Mouse (Mus musculus) CH12.LX (cell line): Measurements from ENCODE around the gene Acot4. TPM values are rescaled to one million over a fixed set of nuclear protein-coding genes. Genes with fewer than 3 reads are reported as not detected.
"Not testable (repeated sequence)": the region's sequence is repeated elsewhere in the genome, so short reads cannot be mapped to it uniquely, and the experiment has no call there.

ENCODE experiments used
- DNase-seq: peaks from one replicate; pipeline ENCODE4 v3.0.0-alpha.2; 2013; ENCODE audit errors: extremely low read depth
- H3K27ac ChIP-seq: 2 replicates; pipeline ENCODE4 v1.5.1; 2012; ENCODE audit warnings: low read depth, mild to moderate bottlenecking, control low read depth, moderate library complexity; ENCODE audit not compliant: insufficient read depth
- H3K27me3 ChIP-seq: replicated peaks from 2 replicates; pipeline ENCODE3; 2012; ENCODE audit warnings: inconsistent platforms
- H3K36me3 ChIP-seq, 2 experiments: replicated peaks in 1 of 2; 2 replicates each; pipeline versions ENCODE3 to v1.6.1; 2012; ENCODE audit warnings: inconsistent platforms in 1 of 2, low read length in 1 of 2, mild to moderate bottlenecking in 1 of 2, mixed read lengths in 1 of 2, moderate library complexity in 1 of 2; ENCODE audit not compliant: control insufficient read depth in 1 of 2, insufficient read depth in 1 of 2
- H3K4me1 ChIP-seq, 2 experiments: 2 replicates each; pipeline ENCODE4 v1.6.1; 2012; ENCODE audit warnings: inconsistent platforms in 1 of 2, moderate library complexity in 1 of 2; ENCODE audit not compliant: insufficient read depth in 2 of 2, control insufficient read depth in 1 of 2
- H3K4me2 ChIP-seq: 2 replicates; pipeline ENCODE4 v1.6.1; 2012; ENCODE audit warnings: low read depth, mild to moderate bottlenecking, control low read depth; ENCODE audit not compliant: poor library complexity, insufficient read depth, severe bottlenecking
- H3K4me3 ChIP-seq, 3 experiments: fragments of 150-350 bp in 1 of 3; sonication (generic) in 1 of 3; replicated peaks in 1 of 3; 2 replicates each; pipeline versions ENCODE3 to v1.5.1; 2011 to 2012; ENCODE audit warnings: low read depth in 2 of 3, low read length in 2 of 3, mild to moderate bottlenecking in 2 of 3, moderate library complexity in 2 of 3, control low read depth in 1 of 3, improper control_type of control experiment in 1 of 3, inconsistent platforms in 1 of 3, mixed read lengths in 1 of 3; ENCODE audit not compliant: poor library complexity in 1 of 3
- H3K79me2 ChIP-seq: replicated peaks from 2 replicates; pipeline ENCODE4 v1.6.1; 2012; ENCODE audit warnings: mild to moderate bottlenecking, moderate library complexity; ENCODE audit not compliant: control insufficient read depth, poor library complexity, insufficient read depth, severe bottlenecking; ENCODE audit errors: extremely low read depth
- H3K9ac ChIP-seq: 2 replicates; pipeline ENCODE4 v1.6.1; 2012; ENCODE audit warnings: low read depth, mild to moderate bottlenecking, control low read depth, moderate library complexity; ENCODE audit not compliant: insufficient read depth
- H3K9me3 ChIP-seq: replicated peaks from 2 replicates; pipeline ENCODE3; 2012; ENCODE audit warnings: low read length, inconsistent platforms, mixed read lengths
- BHLHE40 ChIP-seq: IDR thresholded peaks from 2 replicates; pipeline ENCODE4 v1.6.1; 2011; ENCODE audit warnings: mild to moderate bottlenecking, low read depth, low read length, improper control_type of control experiment
- CTCF ChIP-seq, 2 experiments: IDR thresholded peaks in 1 of 2; conservative IDR thresholded peaks in 1 of 2; 2 replicates each; pipeline ENCODE4 v1.5.1; 2011 to 2012; ENCODE audit warnings: low read depth in 2 of 2, low read length in 2 of 2, improper control_type of control experiment in 1 of 2, inconsistent platforms in 1 of 2, mild to moderate bottlenecking in 1 of 2, moderate library complexity in 1 of 2
- EP300 ChIP-seq: IDR thresholded peaks from 2 replicates; pipeline ENCODE4 v1.6.1; 2011; ENCODE audit warnings: low read length, improper control_type of control experiment
- ETS1 ChIP-seq: conservative IDR thresholded peaks from 2 replicates; pipeline ENCODE4 v1.6.1; 2012; ENCODE audit warnings: low read depth, mild to moderate bottlenecking, inconsistent platforms, low read length, improper control_type of control experiment, moderate library complexity
- IRF4 ChIP-seq: IDR thresholded peaks from 2 replicates; pipeline ENCODE4 v1.6.1; 2014; ENCODE audit warnings: low read depth, mild to moderate bottlenecking, inconsistent platforms, low read length, improper control_type of control experiment
- KAT2A ChIP-seq: IDR thresholded peaks from 2 replicates; pipeline ENCODE4 v1.6.1; 2012; ENCODE audit warnings: low read length, improper control_type of control experiment, inconsistent platforms; ENCODE audit not compliant: insufficient replicate concordance
- NELFE ChIP-seq: IDR thresholded peaks from 2 replicates; pipeline ENCODE4 v1.6.1; 2011; ENCODE audit warnings: low read depth, low read length, improper control_type of control experiment
- PAX5 ChIP-seq: IDR thresholded peaks from 2 replicates; pipeline ENCODE4 v1.6.1; 2012; ENCODE audit warnings: low read length, inconsistent platforms, mixed read lengths
- POLR2AphosphoS2 ChIP-seq: IDR thresholded peaks from 2 replicates; pipeline ENCODE4 v1.6.1; 2011; ENCODE audit warnings: low read depth, low read length, improper control_type of control experiment
- RAD21 ChIP-seq: IDR thresholded peaks from 2 replicates; pipeline ENCODE4 v1.6.1; 2011; ENCODE audit warnings: low read depth, mild to moderate bottlenecking, low read length, improper control_type of control experiment, moderate library complexity
- RCOR1 ChIP-seq: conservative IDR thresholded peaks from 2 replicates; pipeline ENCODE4 v1.6.1; 2012; ENCODE audit warnings: low read depth, mild to moderate bottlenecking, inconsistent platforms, low read length, improper control_type of control experiment
- TBP ChIP-seq: conservative IDR thresholded peaks from 2 replicates; pipeline ENCODE4 v1.6.1; 2011; ENCODE audit warnings: low read depth, low read length, improper control_type of control experiment
- USF1 ChIP-seq: IDR thresholded peaks from 2 replicates; pipeline ENCODE4 v1.6.1; 2014; ENCODE audit warnings: low read depth, mild to moderate bottlenecking, inconsistent platforms, low read length, improper control_type of control experiment
- ZMIZ1 ChIP-seq: IDR thresholded peaks from 2 replicates; pipeline ENCODE4 v1.6.1; 2012; ENCODE audit warnings: low read depth, mild to moderate bottlenecking, inconsistent platforms, low read length, improper control_type of control experiment
- ZNF384 ChIP-seq: IDR thresholded peaks from 2 replicates; pipeline ENCODE4 v1.6.1; 2012; ENCODE audit warnings: low read depth, low read length, improper control_type of control experiment, inconsistent platforms
- dilution Hi-C: fragments of 300-500 bp; cut with MboI; formaldehyde crosslinking; loops from 2 replicates; pipeline ENCODE4 v1.14.3; 2020; ENCODE audit warnings: low sequenced_read_pairs; ENCODE audit not compliant: extremely low pct_unique_long_range_greater_than_20kb, extremely low pct_ligation_motif_present
- in situ Hi-C: fragments of 300-500 bp; cut with MboI; formaldehyde crosslinking; loops from 3 replicates; pipeline ENCODE4 v1.14.3; 2019; ENCODE audit warnings: low sequenced_read_pairs, low pct_ligation_motif_present, low pct_unique_long_range_greater_than_20kb, mixed read lengths
- polyA plus RNA-seq: library from polyadenylated mRNA; unstranded; fragments of >175 nt; gene quantifications from 2 replicates; pipeline ENCODE4 v1.2.1, GENCODE M21; 2012; ENCODE audit warnings: low read depth; ENCODE audit not compliant: insufficient read length
- total RNA-seq, 2 experiments: library from RNA; depleted of rRNA; stranded (reverse); fragments of 300-350 nt in 1 of 2; fragments of >200 nt in 1 of 2; gene quantifications; 2 replicates each; pipeline ENCODE4 v1.2.3; 2012 to 2014

Acot4 gene
- total RNA-seq (2012; rRNA removed) (not detected in 2 replicates), total RNA-seq (2014; rRNA removed) (not detected in 2 replicates), polyA plus RNA-seq (not detected in 2 replicates)

DNA sequence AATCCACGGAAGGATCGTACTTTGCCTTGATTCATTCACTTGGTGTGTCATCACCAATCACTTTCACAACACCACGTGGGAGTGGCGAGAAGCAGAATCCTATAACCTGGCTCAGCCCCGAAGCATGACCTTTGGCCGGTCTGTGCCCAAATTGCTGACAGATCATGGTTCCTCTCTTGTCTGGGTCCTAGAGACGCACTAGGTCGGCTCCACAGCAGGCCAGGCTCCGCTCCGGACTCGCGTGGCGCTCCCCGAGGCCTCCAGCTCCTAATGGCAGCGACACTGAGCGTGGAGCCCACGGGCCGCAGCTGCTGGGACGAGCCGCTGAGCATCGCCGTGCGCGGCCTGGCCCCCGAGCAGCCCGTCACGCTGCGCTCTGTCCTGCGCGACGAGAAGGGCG is at the start of gene Acot4:
Acot4 (plus strand) TSS at position 139 of the 400 bp plus-strand sequence.
- H3K27ac ChIP-seq, H3K4me1 ChIP-seq, in situ Hi-C loops: not testable (repeated sequence)

DNA sequence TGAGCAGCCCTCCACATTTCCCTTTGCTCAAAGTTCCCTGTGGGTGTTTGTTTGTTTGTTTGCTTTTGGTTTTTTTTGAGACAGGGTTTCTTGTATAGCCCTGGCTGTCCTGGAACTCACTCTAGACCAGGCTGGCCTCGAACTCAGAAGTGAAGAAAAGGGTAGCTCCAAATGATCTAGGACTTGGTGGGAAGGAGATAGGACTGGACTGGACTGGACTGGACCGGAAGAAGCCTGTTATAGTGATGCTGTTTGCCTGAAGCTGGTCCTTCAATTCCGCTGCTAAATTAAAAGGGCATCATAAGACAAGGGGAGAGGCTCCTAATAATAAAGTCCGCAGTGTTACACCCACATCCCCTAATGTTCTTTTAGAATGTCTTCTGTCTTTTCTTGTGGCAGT is 49.7 kb upstream of the Acot4 start:
- H3K27ac ChIP-seq: 0 out of 2 replicates have a peak overlapping the region, but pooled peaks have one; percentile 84
- H3K4me3 ChIP-seq: peak overlapping the region; percentile 58 to 70 (median 67)

More for the DNA sequence above, at the start of gene Acot4:
- dilution Hi-C loops, H3K27me3 ChIP-seq, H3K36me3 ChIP-seq, H3K4me3 ChIP-seq, H3K9me3 ChIP-seq, DNase-seq, H3K4me2 ChIP-seq, H3K9ac ChIP-seq, H3K79me2 ChIP-seq: not testable (repeated sequence)

DNA sequence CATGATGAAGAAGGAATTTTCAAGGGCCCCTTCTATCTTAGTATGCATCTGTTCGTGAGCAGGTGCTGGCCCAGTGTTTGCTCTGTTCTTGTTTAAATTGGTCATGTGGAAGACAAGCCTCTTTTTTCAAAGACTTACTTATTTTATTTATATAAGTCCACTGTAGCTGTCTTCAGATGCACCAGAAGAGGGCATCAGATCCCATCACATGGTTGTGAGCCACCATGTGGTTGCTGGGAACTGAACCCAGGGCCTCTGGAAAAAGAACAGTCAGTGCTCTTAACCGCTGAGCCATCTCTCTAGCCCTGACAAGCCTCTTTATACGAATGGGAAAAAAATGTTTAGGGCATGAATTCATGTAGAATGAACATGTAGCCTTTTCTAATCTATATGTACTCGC is 48.8 kb upstream of the Acot4 start:
- Histone ChIP-seq H3K4me3 (no peak overlapping the region), H3K4me1 (peaks cover 7 to 16% of the 10 kb centered on the region in 2 experiments), H3K27me3 (no peaks in the 10 kb centered on the region), H3K9me3 (no peaks in the 10 kb centered on the region), H3K27ac (no peak overlapping the region), H3K4me2 (no peak overlapping the region), H3K36me3 (peaks cover 14 to 21% of the 10 kb centered on the region in 2 experiments), H3K79me2 (no peaks in the 10 kb centered on the region), H3K9ac (no peak overlapping the region)
- dilution Hi-C loops (no loop called here), in situ Hi-C loops (no loop called here)
- DNase-seq: no peak
- TF ChIP-seq CTCF (conservative IDR thresholded peaks at IDR 0.05 in 1 of 2, IDR thresholded peaks at IDR 0.05 in 1 of 2; ENCODE audit: low read depth in 2 of 2, low read length in 2 of 2) (0 out of 4 replicates have a peak, but pooled peaks of 1 of the 2 experiments have one; percentile 4), RAD21 (no peak)

More for the DNA sequence above, 49.7 kb upstream of the Acot4 start:
- no peak for DNase-seq
- Histone ChIP-seq H3K4me2 (peak overlapping the region; percentile 68), H3K36me3 (peaks cover 14 to 19% of the 10 kb centered on the region in 2 experiments), H3K79me2 (no peaks in the 10 kb centered on the region), H3K4me1 (peaks cover 7 to 16% of the 10 kb centered on the region in 2 experiments), H3K9ac (peak overlapping the region; percentile 62), H3K27me3 (no peaks in the 10 kb centered on the region), H3K9me3 (no peaks in the 10 kb centered on the region)
- in situ Hi-C loops: no loop called here
- no peak for TF ChIP-seq ZMIZ1
- dilution Hi-C loops: no loop called here

- TF ChIP-seq BHLHE40 (no peak), ETS1 (no peak), RCOR1 (no peak), KAT2A (no peak), NELFE (no peak), CTCF (conservative IDR thresholded peaks at IDR 0.05 in 1 of 2, IDR thresholded peaks at IDR 0.05 in 1 of 2; ENCODE audit: low read depth in 2 of 2, low read length in 2 of 2) (no peak), USF1 (no peak), EP300 (peak; percentile 27; the same call in 1 of the 2 replicates), PAX5 (no peak), POLR2AphosphoS2 (no peak), TBP (no peak), ZNF384 (no peak), IRF4 (peak; percentile 48; the same call in 1 of the 2 replicates)
- no peak overlapping the region for H3K4me2 ChIP-seq
These were observed 41.0 kb upstream of the Acot4 start for GRCm38 (mm10) chr12:83997221-83997620.

More at GRCm38 (mm10) chr12:83997221-83997620, 41.0 kb upstream of the Acot4 start:
- H3K79me2 ChIP-seq: no peaks in the 10 kb centered on the region
- no peaks in the 10 kb centered on the region for H3K27me3 ChIP-seq
- DNase-seq: peak; percentile 23
- in situ Hi-C loops (no loop called here), dilution Hi-C loops (no loop called here)
- peaks cover 12% of the 10 kb centered on the region for H3K9me3 ChIP-seq
- H3K27ac ChIP-seq: no peak overlapping the region
- peaks cover 0 to 8% of the 10 kb centered on the region in 2 experiments; a peak in 2 of 4 replicates for H3K4me1 ChIP-seq
- H3K36me3 ChIP-seq: peaks cover 4 to 11% of the 10 kb centered on the region in 2 experiments
- H3K4me3 ChIP-seq: no peak overlapping the region
- no peak overlapping the region for H3K9ac ChIP-seq
